Mouse (Mus musculus) regulatory T cell (primary cell): ENCODE measurements at regions not wholly inside any gene's neighbourhood (a gene's known extent, or its start where the extent isn't known, plus 50 kb on each side); places are given as distances from the start of the nearest gene placed in this dataset.

ENCODE experiments used
- in situ Hi-C: fragments of 300-600 bp; cut with MboI, MseI; formaldehyde crosslinking; loops from one replicate; pipeline ENCODE4 v1.15.1; 2025; ENCODE audit warnings: high pct_unique_total_duplicates

DNA sequence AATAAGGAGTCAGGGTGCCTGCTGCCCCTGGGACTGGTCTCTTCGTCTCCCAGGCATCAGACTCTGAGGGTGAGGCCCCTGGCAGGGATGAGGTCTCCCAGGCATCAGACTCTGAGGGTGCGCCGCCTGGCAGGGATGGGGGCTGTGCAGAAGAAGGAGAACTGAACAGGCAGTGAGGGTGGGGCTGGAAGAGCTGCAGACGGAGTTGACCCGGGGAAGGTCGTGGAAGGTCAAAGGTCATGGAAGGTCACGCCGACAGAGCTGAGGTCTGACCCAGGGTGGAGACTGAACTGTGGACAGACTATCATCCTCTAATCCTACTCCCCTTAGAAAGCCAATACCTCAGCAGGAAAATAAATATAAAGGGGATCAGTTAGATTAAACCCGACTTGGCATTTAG is 50.6 kb upstream of the Grik3 start:
- in situ Hi-C loops = no loop called here

DNA sequence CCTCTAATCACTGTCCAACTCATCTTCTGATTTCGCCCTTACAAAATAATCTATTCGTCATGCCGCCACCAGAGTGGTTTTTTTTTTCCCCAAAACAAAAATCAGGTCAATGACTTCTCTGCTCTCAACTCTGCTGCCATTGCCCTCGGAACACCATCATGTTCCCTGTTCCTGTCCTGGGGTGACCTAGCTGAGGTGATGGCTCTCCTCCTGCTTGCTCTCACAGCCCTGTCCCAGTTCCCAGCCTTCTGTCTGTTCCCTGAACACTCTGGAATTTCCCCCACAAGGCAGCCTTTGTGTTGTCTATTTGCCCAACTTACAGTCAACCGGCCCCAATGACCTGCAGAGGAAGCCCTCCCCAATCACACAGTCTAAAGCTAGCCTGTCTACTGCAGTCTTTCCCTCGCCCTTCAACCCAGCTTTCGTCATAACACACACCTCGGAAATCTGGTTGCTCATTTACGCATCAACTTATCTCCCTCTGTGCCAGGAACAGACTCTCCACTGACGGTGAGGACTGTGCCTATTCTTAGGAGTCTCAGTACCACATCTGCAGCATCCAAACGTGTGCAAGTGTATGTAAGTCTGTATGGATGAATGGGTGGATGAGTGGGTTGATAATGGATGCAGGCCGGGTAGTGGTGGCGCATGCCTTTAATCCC is 53.2 kb upstream of the Grik3 start:
- in situ Hi-C loops = no loop called here

DNA sequence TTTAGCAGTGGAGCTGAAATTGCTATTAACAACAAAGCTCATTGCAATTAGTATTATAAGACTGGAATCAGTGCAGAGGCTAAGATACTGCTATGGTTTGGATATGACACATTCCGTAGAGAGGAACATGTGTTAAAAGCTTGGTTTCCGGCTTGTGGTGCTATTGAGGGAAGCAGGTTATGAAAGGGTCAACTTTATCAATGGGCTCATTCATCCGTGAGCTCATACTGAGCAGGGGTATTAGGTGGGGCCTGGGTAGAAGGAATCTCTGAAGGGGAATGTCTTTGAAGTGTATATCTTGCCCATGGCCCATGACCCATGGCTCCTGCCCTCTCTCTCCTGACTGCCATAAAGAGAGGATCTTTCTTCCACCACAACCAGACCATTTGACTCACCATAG is 57.0 kb upstream of the Grik3 start:
- in situ Hi-C loops = no loop called here

DNA sequence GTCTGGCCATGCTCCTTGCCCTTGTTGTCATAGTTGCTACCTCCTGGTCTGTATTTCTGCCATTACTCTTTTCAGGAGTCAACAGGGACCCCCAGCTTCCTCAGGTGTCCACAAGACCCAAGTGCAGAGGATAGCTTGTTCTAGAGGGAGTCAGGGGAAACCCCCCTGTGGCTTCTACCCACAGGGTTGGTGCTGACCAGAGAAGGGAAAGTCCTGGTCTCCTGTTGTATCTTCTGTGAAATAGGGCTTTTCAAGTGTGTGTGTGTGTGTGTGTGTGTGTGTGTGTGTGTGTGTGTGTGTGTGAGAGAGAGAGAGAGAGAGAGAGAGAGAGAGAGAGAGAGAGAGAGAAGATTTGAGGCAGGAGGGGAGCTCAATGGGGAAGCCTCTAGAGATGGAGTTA is 58.9 kb upstream of the Grik3 start:
- in situ Hi-C loops = no loop called here

DNA sequence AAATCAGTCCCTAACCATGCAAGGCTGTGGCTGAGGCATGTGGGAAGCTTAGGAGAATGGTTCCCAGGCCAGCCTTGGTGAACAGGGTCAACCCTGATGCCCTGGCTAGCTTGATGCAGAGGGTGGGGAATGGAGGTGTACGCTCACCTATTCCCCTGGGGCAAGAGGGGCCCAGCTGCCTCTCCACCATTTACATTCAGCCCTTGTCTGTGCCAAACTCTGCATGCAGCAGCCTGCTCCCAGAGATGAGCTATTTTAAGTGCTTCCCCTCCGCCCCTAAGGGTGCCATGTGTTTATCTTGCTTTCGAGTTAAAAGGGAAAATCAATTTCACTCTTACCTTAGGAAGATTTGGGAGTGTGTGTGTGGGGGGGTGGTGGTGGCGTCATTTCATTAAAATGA is 59.7 kb upstream of the Grik3 start:
- in situ Hi-C loops = no loop called here

DNA sequence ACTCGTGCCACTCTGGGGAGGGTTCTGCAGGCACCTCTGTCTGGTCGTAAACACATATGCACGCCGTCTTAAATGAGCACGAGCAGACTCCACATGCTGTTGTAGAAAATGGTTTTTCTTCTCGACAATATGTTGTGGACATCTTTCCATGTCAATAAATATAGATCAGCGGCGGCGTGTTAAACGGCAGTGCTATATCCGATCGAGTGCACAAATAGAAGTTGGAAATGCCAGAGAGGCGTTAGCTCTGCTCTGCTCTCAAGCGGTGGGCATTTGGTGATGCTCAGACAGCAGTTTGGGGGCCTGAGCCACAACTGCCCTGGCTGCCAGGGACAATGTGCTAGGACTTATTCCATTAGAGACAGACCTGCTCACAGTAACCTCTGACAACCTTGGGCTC is 61.8 kb upstream of the Grik3 start:
- in situ Hi-C loops = no loop called here

DNA sequence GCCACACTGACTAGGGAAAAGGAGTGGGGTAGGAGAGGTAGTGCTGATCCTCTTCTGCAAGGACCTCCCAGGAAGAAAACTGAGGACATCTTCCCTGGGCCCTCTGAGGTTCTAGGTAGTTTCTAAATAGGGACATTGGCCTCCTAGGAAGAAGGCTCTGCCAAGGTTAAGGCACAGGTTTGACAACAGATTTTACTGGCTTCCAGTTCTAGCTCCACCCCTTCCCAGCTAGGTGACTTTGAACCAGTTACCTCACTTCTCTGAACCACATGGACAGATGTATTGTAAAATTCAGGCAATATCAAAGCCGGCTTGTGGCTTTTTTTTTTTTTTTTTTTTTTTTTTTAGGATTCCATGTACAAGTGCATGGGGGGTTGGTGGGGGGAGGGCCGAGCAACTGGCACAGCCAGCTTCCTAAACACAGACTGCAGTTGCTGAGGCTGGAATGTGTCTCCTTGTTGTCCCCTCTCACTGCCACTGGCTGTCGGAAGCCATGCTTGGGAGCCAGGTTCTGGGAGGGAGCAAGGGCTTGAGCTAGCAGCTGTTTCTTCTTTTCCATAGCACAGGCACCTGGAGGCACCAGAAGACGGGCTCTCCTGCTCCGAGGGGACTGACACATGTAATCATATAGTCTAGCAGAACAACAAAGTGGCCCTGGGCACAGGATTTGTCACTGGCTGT is 69.8 kb upstream of the Grik3 start:
- in situ Hi-C loops = no loop called here

DNA sequence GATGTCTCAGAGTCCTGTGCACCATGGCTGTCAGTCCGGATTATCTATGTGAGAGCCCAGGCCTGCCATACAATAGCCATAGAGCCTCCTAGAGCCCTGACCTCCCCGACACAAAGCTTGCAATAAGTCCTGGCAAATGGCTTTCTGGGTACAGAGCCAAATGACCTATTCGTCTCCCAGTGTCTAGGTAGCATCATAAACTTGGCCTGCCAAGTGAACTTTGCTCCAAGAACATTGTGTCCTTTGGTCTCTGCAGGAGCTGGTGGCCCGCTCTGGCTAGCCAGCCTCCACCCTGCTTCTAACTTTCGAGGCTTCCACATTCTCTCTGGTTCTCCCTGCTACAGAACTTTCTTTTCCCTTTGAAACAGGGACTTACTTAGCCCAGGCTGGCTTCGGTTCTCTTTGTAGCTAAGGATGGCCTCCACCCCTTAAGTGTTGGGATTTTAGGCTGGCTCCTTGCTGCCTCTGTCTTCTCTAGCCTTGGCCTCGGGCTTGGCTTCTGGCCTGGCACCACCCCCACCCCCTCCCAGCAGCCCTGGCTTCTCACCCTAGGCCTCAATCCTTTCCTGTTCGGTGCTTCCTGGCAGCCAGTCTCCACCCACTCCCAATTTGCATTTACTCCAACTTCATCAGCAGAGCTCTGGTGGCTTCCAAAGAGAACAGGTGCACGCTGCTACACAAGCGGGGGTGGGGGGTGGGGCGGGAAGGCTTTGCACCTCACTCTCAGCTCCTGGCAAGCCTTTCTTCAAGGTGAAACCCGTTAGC is 70.8 kb upstream of the Grik3 start:
- in situ Hi-C loops = no loop called here

DNA sequence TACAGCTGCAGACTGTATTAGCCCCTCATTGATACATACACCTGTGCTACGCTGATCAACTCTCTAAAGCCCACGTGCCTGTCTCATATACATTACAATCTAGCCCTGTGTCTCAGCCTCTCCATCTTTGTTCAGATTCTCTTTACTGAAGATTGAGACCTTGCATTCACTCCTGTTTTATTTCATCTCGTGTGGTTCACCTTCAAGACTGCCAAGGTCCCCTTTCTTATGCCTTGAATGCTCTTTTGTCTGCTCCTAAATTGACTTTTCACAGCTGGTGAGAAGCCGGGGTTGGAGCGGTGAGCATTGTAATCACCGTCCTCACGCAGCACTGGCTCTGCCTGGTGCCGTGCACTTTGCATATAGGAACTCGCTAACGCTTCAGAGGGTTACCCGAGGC is 75.2 kb upstream of the Grik3 start:
- in situ Hi-C loops = no loop called here

DNA sequence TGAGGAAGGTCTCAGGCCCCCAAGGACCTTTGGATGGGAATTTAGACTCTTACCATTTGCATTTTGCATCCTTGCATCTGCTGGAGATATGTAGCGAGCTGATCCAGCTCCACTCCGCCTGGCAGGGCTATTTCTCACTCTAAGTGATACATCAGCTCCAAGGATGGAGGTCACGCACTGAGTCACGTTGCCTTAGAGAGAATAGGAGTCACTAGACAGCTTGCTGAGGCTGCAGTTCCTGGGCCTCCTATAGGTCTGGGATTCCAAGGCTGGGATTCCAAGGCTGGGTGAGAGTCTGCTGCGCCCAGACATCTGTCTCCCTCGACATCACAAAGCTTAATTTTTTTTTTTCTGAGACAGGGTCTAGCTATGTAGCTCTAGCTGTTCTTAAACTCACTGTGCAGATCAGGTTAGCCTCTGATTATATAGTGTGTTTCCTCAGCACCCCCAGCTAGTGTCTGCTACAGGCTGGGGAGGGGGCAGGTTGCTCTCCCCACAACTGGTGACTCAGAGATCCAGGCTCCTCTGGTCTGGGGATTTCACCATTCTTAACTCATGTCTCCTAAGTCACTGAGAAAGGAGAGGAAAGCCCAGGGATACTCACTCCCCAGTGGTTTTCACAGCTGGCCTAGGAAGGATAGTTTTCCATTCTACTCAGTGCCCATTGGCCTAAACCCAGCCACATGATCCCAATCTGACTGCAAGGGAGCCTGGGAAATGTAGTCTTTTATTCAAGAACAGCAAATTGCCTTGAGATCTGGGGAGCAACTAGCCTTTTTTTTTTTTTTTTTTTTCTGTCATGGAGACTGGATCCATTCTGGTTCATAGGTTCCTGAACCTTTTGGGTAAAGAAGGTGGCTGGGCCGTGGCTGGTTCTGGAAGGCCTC is 76.4 kb upstream of the Grik3 start:
- in situ Hi-C loops = no loop called here

DNA sequence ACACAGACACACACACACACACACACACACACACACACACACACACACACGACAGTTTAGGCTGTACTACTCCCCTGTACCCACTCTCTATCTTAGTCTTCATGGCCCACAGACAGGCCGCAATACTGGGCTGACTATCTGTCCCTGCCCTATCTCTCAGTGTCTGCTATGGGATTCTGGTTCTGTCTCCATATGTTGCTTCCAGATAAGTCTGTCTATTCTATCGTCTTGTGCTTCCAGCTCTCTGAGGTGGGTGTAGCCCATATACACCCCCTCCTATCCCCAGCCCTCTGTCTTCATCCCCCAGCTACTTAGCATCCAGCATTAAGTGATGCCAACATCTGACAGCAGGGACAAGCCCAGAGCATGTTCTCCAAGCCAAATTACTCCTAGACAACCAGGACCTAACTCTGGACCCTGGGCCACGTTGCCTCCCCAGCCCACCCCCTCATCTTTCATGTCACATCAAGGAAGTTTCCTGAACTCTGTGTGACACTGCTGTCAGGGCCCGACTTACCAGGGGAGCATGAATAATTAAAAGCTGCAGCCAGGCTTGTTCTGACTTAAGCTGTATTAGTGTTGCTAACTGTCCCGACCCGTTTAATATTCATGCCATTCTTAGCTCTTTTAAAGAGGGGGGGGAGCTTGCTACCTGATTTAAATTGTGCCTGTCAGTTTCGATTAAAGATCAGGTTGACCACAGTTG is 79.6 kb upstream of the Grik3 start:
- in situ Hi-C loops = no loop called here

DNA sequence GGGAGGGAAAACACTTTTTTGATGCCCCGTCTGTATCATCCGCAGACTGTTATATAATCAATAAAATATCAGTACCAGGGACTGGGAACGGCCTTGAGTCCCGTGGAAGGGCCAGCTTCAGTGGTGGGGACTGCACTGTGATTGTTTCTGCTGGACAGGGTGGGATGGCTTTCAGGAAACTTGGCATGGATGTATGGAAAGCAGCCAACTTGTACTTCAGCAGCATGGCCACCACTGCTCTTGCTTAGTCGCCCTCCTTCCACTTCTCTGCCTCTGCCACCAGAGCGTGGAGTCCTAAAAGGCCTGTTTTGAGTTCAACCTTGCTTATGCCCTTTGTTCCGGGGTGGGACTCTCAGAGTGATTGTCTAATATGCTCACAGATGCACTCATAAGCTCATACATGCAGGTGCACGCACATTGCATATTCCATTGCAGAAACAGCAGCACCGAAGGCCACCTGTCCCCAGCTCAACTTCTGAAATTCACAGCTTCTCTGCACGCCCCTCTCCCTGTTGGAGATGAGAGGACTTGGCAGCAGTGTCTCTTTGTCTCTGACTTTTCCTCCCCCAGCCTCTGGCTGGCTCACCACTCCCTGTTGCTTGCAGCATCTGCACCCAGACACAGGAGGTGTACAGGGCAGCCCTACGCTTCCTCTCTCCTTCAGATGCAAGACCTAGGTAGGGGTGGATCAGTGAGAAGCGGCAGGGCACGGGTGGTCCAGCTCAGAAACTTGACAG is 91.0 kb upstream of the Grik3 start:
- in situ Hi-C loops = no loop called here

DNA sequence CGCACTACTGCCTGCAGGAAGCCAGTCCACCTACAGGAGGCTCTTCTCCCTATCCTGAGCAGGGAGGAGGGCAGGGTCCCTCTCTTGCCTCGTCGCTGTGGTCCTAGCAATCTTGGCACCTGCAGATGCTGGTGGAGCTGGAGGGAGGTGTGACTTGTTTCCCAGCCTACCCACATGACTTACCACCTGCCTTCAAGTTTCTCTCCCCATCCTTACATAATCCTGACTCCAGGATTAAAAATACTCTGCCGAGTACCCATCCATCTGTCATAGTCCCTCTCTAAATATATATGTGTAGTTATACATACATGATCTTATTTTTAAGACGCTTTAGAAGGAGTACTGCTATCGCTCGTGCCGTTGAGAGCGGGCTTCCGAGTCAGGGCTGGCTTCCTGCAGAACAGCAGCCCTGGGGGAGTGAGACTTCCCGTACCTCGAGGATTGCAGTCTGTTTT is 93.5 kb upstream of the Grik3 start:
- in situ Hi-C loops = no loop called here

DNA sequence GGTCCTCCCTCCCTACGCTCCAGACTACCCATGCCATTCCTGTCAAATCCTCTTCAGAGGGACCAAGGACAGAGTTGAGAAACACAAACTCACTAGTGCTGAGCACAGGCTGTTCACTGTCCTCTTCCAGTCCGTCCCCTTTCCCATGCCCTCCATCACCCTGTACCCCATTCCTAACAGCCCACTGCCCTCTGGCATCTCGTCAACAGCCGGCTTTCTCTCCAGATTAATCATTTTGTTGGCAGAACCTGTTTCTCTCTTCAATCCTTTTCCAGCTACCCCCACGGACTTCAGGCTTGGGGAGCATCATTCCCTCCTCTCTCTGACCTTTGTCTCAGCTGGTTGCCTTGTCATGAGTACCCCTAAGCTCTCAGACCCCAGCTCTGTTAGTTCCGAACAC is 99.2 kb upstream of the Grik3 start:
- in situ Hi-C loops = no loop called here

DNA sequence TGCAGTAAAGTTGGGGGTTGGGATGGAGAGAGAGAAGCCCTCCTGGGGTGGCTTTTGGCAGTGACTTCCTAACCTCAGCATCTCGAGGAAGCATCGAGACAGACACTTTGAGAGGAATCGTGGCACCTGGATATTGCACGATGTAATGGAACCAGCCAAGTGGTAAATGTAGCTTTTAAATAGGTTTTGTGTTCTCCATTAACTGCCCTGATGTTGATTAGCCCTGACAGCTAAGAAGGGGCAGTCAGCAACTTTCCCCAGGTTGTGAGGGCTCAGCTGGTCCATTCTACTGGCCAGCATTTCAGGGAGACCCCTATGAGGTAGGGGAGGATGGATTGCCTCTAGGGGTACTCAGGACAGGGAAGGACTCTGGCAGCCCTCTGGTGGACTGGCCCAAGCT is 104.7 kb upstream of the Grik3 start:
- in situ Hi-C loops = no loop called here

DNA sequence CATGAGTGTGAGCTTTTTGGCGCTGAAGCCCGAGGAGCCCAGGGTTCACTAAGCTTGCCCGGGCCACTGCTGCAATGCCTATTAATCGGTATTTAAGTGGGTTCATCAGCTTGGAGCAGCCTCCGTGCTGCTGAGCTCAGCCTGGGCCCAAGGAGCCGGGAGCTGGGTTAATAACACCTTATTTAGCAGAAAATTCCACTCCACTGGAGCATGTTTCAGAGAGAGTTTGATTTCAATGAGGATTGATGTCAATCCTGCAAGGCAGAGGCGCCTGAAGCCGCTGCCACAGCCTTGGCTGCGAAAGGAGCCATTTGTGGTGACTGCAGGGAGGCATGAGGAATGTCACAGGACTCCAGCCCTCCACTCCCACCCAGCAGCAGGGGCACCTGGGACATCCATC is 126.5 kb upstream of the Grik3 start:
- in situ Hi-C loops = no loop called here

DNA sequence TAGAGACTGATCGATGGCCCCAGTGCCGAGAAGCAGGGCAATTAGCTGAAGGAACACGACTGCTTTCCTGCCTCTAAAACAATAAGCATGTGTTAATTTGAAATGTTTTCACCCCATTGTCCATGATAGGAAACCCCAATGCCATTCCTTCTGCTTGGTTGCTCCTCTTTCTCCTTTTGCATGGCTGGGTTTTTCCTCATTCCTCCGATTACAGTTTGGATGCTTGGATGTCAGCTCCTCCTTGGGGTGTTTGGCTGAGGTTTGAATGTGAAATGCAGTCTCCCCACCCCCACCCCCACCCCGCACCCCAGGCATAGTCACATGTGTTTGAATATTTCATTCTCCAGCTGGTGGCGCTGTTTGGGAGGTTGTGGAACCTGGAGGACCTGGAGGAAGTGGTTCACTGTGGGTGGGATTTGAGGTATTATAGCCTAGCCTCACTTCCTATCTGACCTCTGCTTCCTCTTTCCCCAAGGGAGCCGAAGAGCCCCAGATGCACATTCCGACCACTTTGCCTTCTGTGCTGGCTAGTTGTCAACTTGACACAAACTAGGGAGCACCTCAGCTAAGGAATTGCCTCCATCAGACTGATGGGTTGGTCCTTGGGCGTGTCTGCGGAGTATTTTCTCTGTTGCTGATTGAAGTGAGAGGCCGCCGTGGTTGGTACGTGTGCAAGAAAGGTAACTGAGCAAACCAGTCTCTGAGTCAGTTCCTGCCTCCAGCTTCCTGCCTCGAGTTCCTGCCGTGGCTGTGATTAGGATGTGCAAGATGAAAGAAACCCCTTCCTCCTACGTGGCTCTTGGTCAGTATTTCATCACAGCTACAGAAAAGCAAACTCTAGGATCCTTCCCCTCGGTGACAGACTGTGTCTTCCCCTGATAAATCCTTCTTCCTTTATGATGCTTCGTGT is 128.6 kb upstream of the Grik3 start:
- in situ Hi-C loops = no loop called here

DNA sequence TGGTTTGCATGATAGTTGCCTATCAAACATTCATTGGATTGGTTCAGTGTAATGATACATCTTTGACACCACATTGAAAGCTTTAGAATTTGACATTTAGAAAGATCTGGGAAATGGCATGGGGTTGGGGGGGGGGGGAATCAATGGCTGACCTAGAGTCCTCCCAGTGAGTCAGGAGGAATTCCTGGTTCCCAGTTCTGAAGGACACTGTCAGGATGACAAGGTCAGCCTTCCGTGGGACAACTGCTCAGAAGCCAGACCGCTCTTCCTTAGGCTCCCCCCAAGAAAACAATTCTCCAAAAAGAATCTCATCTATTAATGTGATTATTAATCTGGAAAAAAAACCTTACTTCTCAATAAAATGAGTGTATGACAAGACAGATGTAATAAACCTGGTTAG is 132.1 kb upstream of the Grik3 start:
- in situ Hi-C loops = no loop called here

DNA sequence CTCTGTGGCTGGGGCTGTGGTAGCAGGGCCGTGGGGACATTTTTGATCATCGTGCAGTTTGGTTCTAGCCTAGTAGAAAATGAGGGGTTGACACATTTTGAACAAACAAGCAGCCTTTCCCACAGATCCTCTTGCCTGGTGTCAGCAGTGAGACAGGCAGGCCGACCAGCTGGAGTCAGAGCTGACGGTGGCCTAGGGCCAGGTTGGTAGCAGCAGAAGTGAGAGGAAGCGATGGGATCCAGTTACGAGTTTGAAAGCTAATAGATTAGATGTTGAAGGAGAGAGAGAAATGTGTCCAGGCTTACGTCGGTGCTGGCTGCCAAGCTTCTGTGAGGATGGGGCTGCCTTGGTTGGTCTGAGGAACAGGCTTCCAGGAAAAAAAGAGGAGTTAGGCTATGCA is 134.1 kb upstream of the Grik3 start:
- in situ Hi-C loops = no loop called here

DNA sequence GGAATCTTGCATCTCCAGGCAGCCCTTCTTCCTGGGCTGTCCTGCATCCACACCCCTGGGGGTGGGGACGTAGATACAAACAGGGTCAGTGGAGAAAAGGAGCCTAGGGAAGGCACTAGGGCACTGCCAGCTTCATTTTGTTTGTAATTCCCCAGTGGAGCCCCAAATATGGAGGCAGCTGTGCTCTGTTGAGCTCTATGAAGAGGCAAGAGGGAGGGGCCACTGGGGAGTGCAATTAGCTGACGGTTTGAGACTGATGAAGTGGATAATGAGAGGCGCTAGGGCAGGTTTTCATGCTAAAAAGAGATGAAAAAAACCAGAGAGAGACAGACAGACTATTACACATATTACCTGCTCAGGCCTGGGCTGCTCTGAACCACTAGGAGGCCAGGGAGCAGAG is 135.8 kb upstream of the Grik3 start:
- in situ Hi-C loops = no loop called here
